Mouse (Mus musculus) heart, adult 9 months (tissue): Measurements from ENCODE around the gene Trpm3.

Experiments used
- DNase-seq, 2 experiments: peaks; one replicate each; pipeline ENCODE4 v3.0.0; 2022; ENCODE audit warnings: low spot score in 2 of 2

The Trpm3 gene

GRCm38 (mm10) chr19:22473030-22473712 is 334.3 kb downstream of the Trpm3 start:
- no peak for DNase-seq

- no peak for DNase-seq
Measured at GRCm38 (mm10) chr19:22478295-22478989, 339.6 kb downstream of the Trpm3 start.

- no peak for DNase-seq
Measured at GRCm38 (mm10) chr19:22503469-22503868, 364.6 kb downstream of the Trpm3 start.

DNA sequence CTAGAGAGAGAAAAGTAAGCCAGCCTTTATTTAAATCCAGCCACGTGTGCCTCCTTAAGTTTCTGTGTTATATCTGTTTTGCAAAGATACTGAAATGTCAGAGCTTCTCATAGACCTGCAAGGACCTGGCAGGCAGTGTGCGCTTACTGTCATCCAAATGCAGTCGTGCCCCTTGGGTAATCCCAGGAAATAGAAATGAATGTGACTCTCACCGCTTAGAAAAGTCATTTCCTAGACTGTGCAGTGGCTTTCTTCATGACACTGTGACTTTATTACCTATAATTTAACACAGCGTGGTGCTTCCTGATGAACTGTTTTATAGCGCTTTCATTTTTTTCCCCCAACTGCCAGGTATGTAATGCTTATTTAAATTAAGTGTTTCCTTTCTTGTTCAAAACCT is 379.7 kb downstream of the Trpm3 start:
- no peak for DNase-seq

- no peak for DNase-seq
Measured at GRCm38 (mm10) chr19:22527944-22528343, 389.1 kb downstream of the Trpm3 start.

- no peak for DNase-seq
Measured at GRCm38 (mm10) chr19:22542990-22543709, 404.3 kb downstream of the Trpm3 start.

DNA sequence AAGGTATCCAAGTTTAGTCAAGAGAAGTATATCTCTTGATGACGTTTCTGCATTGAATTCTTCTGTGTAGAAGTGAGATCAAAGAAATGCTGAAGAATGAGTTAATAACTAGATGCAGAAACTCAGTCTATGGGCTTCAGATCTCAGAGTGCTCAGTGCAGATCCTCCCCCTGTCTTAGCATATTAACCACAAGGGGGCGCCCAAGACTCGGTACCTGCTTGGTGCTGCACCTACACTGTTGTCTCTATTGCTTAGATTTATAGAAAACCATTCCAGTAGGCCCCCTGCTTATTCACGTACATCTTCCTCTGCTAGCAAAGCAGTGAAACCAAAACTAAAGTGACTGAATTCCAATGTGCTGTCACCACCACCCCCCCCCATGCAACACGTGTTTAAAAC is 413.3 kb downstream of the Trpm3 start:
- DNase-seq, result peak; percentile 5 to 30

GRCm38 (mm10) chr19:22554421-22554941 is 415.6 kb downstream of the Trpm3 start:
- peak; percentile 57 to 70 for DNase-seq

DNA sequence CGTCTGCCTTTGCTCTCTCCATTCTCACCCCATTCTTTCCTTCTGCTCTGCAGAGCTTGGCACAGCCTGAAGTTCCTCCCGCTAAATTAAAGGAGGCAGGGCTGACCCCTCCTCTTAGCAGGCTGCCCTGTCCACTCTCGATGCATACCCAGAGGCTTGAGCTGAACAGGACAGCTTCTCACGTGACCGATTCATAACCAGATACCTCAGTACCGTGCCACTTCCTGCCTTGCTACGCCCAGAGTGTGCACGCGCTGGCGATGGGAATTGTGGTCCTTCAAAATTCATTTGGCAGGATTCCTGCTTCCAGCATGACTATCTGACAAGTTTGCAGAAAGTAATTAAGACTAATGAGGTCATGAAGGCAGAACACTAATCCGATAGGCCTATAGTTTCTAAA is 433.6 kb downstream of the Trpm3 start:
- DNase-seq, result no peak

DNA sequence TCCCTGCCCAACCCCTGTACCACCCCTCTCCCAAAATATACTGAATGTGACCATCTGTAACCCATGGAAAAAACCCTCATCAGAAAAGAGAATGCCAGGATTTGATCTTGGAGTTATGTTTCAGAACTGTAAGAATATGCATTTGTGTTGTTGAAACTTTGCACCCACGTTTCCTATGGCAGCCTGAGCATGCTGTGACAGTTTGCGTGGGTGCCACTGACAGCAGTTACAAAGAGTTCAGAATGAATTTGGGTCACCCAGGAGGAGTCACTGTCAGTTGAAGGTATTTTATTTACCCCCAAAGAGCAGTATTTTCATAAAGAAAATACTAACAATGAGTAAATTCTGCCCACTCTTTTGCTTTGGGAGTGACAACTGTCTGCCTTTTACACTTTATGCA is 434.0 kb downstream of the Trpm3 start:
- no peak for DNase-seq

DNA sequence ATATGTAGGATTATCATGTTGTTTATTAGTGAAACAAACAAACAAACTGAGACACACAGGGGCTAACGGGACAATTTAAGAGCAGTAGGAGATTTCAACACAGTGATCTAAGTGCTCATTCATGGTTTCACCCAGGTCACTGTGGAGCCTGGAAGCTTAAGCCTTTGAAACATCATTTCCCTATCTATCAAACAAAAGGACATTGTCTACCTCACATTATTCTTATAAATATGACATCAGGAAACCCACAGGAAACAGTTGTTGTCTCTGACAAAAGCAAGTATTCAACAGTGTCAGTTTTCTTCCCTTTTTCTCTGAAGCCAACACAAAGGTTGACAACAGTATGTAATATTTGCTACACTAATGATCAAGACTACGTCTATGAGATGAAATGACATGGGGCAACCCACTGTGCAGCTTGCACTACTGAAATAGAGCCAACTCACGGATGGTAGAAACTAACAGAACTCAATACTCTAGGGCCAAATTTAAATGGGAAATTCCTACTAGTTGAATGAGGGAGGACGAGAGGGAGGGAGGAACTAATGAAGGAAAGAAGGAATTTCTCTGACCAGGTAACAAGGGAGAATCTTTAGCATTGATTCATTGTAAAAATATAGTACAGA is 443.4 kb downstream of the Trpm3 start:
- no peak for DNase-seq

GRCm38 (mm10) chr19:22594492-22594891 is 455.6 kb downstream of the Trpm3 start:
- no peak for DNase-seq

DNA sequence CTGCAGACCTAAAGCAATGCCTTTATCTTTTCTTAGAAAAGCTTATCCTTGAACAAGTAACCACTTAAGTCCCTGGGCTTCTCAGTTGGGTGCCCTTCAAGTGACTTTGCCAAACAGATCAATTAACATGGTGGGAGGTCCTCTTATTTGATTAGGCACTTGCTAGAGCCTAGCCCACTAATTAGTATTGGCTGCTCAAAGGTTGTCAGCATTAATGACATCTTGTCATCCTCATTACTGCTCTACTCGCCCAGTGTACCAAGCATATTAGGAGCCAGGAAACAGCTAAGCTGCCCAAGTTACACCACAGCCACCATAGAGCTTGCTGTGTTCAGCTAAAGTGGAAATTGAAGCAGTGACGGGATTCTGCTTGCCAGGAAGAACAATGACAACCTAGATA is 456.4 kb downstream of the Trpm3 start:
- no peak for DNase-seq

- no peak for DNase-seq
Measured at GRCm38 (mm10) chr19:22596715-22597114, 457.9 kb downstream of the Trpm3 start.

DNA sequence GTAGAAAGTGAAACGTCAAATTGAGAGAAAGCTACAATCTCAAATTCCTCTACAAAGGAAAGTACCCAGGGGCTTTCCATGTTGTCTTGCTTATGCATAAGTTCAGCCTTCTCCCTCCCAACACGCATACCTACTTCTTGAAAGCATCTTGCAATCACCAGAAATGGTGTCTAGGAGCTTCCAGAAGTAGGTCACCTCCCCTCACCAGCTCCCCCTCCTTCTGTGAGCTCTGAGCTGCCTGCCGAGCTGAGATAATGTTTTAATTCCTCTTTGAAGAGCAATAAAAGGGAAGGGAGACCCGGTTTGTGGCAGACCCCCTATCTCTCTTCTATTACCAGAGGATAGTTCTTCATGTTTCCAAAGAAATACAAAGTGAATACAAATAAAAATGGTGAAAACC is 465.5 kb downstream of the Trpm3 start:
- DNase-seq, result no peak

- DNase-seq, result no peak
Measured at GRCm38 (mm10) chr19:22607985-22608684, 469.3 kb downstream of the Trpm3 start.

DNA sequence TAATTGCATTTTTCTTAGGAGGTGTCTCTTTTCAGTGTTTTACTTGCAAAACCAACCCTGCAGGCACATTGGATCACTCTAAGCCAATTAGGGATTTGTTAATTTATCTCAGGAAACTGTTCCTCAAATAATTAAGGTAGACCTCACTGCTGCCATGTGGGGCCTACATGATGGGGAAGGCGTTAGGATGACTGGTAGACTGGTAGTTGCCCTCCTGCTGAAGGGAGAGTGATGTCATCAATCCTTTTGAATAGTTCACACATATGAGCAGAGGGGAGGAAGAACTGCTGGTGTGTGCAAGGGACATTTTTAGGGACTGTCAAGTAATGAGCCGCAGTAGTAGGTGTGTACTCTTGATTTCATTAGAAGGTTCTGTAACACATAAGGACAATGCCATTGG is 472.8 kb downstream of the Trpm3 start:
- no peak for DNase-seq

GRCm38 (mm10) chr19:22615367-22615766 is 476.5 kb downstream of the Trpm3 start:
- no peak for DNase-seq

GRCm38 (mm10) chr19:22624801-22625513 is 486.1 kb downstream of the Trpm3 start:
- no peak for DNase-seq

DNA sequence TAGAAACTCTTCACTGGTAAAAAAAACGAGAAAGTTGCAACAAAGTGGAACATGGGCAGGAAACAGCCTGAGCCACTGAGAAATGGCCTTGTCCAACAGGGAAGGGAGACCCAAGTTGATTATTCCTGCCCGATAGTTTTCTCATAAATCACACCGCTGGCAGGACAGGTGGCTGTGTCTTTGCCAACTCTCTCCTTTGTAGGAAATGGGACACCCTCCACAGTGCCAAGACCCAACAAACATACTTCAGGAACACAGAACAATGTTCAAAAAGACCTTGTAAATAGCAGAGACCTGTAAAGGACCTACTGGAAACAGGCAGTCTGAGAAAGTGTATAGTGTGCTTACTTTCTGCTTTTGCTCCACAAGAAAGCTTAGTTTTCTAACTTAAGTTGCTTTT is 490.0 kb downstream of the Trpm3 start:
- DNase-seq, result no peak

DNA sequence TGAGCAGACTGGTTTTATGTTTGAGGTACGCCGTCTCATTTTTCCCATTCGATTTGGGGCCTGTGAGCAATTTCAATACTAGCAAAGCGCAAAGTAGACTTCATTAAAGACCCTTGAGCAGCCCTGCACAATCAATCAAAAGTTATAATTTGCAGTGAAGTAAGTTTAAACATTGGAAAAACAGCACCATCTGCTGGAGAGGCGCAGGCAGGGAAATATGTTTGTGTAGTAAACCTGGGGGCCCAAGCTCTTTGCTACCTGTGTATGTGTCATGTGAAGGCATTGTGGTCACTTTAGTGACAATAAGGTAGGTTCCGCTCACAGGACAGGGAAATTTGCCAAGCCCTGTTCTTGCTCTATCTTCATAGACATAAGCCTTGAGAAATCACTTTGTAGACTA is 492.5 kb downstream of the Trpm3 start:
- DNase-seq, result no peak
